Comparison of ENCODE assay signal across 8 mouse cellular contexts in genomic region chr7:122099222-122099621, GRCm38 (mm10). TPM values are rescaled to one million over a fixed set of nuclear protein-coding genes. Genes with fewer than 3 reads are reported as not detected.
DNase-seq lines count a peak whose midpoint lies in the region; ATAC-seq and TF ChIP-seq lines count a peak whose summit lies in the region.

No protein-coding gene starts in this region.

- H3K4me3 ChIP-seq in bone marrow macrophage, adult 2 months (ENCODE audit: insufficient read depth, low read length) = no peak overlapping the region

- ATAC-seq in erythroid progenitor cell, adult 5-6 weeks (replicated peaks; ENCODE audit: low FRiP score, poor library complexity, severe bottlenecking) = peak; percentile 79

- H3K4me1 ChIP-seq in bone marrow macrophage, adult 2 months (ENCODE audit: control insufficient read depth, insufficient read depth, low read length) = peaks cover 6% of the 10 kb centered on the region; the same call in 1 of the 2 replicates

- intact Hi-C loops in left cerebral cortex, postnatal 4 days (cut with DNase I) = no loop called here

- peak; percentile 39 for DNase-seq in layer of hippocampus, adult 11-12 months (ENCODE audit: low spot score)
- no peak for DNase-seq in layer of hippocampus, adult 9-10 months (ENCODE audit: low spot score)
- peak; percentile 87 for DNase-seq in ES-CJ7 (ENCODE audit: low read depth, low spot score)
- DNase-seq in left cerebral cortex, postnatal 4 days = peak; percentile 10
- peak; percentile 40 for DNase-seq in retina, adult 2 months (ENCODE audit: low read depth, low spot score)
- no peak for DNase-seq in urinary bladder, postnatal 10 days (ENCODE audit: low spot score)

- TF ChIP-seq CTCF in bone marrow macrophage, adult 2 months (IDR thresholded peaks at IDR 0.05; ENCODE audit: low read depth, low read length) = 0 out of 2 replicates have a peak, but pooled peaks have one; percentile 20

- no peak for TF ChIP-seq POLR2A in bone marrow macrophage, adult 2 months (IDR thresholded peaks at IDR 0.05; ENCODE audit: borderline replicate concordance, low read depth, low read length)

- H3K27ac ChIP-seq in bone marrow macrophage, adult 2 months (ENCODE audit: insufficient read depth, low read depth, low read length) = no peak overlapping the region

RNA-seq across cellular contexts. Expression of gene Ndufab1, which starts 2.5 kb away (rescaled TPM):
- 96.8 and 102 TPM in 2 replicates for polyA plus RNA-seq in bone marrow macrophage, adult 2 months (2012; ENCODE audit: insufficient read depth, insufficient read length, missing spikeins)
- 88.7 and 168 TPM in 2 replicates for total RNA-seq in erythroid progenitor cell, adult 5-6 weeks (2015; ENCODE audit: low replicate concordance)
- 19.6 and 45.8 TPM in 2 replicates for total RNA-seq in erythroid progenitor cell, adult 5-6 weeks (2017; ENCODE audit: low replicate concordance)
- total RNA-seq in left cerebral cortex, postnatal 4 days (2021) = 100 to 1,000 TPM; 202 to 220 TPM

RNA-seq across cellular contexts. Expression of gene Ears2, which starts 32.2 kb away (rescaled TPM):
- polyA plus RNA-seq in bone marrow macrophage, adult 2 months (2012; ENCODE audit: insufficient read depth, insufficient read length, missing spikeins) = 1.5 and 2.1 TPM in 2 replicates
- 0.72 TPM in 1 of 2 replicates, not detected in the other for total RNA-seq in erythroid progenitor cell, adult 5-6 weeks (2015; ENCODE audit: low replicate concordance)
- 0.15 and 0.90 TPM in 2 replicates for total RNA-seq in erythroid progenitor cell, adult 5-6 weeks (2017; ENCODE audit: low replicate concordance)
- 1 to 10 TPM; 8.9 to 9.8 TPM for total RNA-seq in left cerebral cortex, postnatal 4 days (2021)

RNA-seq across cellular contexts. Expression of gene Ubfd1, which starts 32.2 kb away (rescaled TPM):
- polyA plus RNA-seq in bone marrow macrophage, adult 2 months (2012; ENCODE audit: insufficient read depth, insufficient read length, missing spikeins) = 27.9 and 29.7 TPM in 2 replicates
- 11.2 and 13.0 TPM in 2 replicates for total RNA-seq in erythroid progenitor cell, adult 5-6 weeks (2015; ENCODE audit: low replicate concordance)
- 1.7 and 10.4 TPM in 2 replicates for total RNA-seq in erythroid progenitor cell, adult 5-6 weeks (2017; ENCODE audit: low replicate concordance)
- 10 to 100 TPM; 82.6 to 87.1 TPM for total RNA-seq in left cerebral cortex, postnatal 4 days (2021)

RNA-seq across cellular contexts. Expression of gene Palb2, which starts 33.6 kb away (rescaled TPM):
- polyA plus RNA-seq in bone marrow macrophage, adult 2 months (2012; ENCODE audit: insufficient read depth, insufficient read length, missing spikeins) = 12.2 and 12.5 TPM in 2 replicates
- total RNA-seq in erythroid progenitor cell, adult 5-6 weeks (2015; ENCODE audit: low replicate concordance) = 15.1 and 27.0 TPM in 2 replicates
- total RNA-seq in erythroid progenitor cell, adult 5-6 weeks (2017; ENCODE audit: low replicate concordance) = 28.4 and 30.3 TPM in 2 replicates
- 1 to 10 TPM; 2.8 to 3.8 TPM for total RNA-seq in left cerebral cortex, postnatal 4 days (2021)

RNA-seq across cellular contexts. Expression of gene Dctn5, which starts 33.6 kb away (rescaled TPM):
- polyA plus RNA-seq in bone marrow macrophage, adult 2 months (2012; ENCODE audit: insufficient read depth, insufficient read length, missing spikeins) = 118 and 129 TPM in 2 replicates
- total RNA-seq in erythroid progenitor cell, adult 5-6 weeks (2015; ENCODE audit: low replicate concordance) = 61.6 and 66.3 TPM in 2 replicates
- total RNA-seq in erythroid progenitor cell, adult 5-6 weeks (2017; ENCODE audit: low replicate concordance) = 31.4 and 32.3 TPM in 2 replicates
- total RNA-seq in left cerebral cortex, postnatal 4 days (2021) = 10 to 100 TPM; 96.5 to 96.6 TPM

Comparison
In these comparisons a context has a peak if more than half of its experiments do, and no peak if none do; other contexts are left out.
1. DNase-seq: peak in layer of hippocampus, adult 11-12 months (single experiment), ES-CJ7 (single experiment), left cerebral cortex, postnatal 4 days (single experiment) and retina, adult 2 months (single experiment); none in layer of hippocampus, adult 9-10 months (single experiment) and urinary bladder, postnatal 10 days (single experiment).
2. RNA of gene Ears2, which starts 32.2 kb away (total RNA-seq): 8.9 to 9.8 TPM in left cerebral cortex, postnatal 4 days; 0.15 to 0.90 TPM in erythroid progenitor cell, adult 5-6 weeks; every median in the first group is over 4 times any median in the second.
3. RNA of gene Ubfd1, which starts 32.2 kb away (total RNA-seq): 82.6 to 87.1 TPM in left cerebral cortex, postnatal 4 days; 1.7 to 13.0 TPM in erythroid progenitor cell, adult 5-6 weeks; every median in the first group is over 4 times any median in the second.